ENCODE assay signal across 8 mouse cellular contexts in the genomic region with DNA sequence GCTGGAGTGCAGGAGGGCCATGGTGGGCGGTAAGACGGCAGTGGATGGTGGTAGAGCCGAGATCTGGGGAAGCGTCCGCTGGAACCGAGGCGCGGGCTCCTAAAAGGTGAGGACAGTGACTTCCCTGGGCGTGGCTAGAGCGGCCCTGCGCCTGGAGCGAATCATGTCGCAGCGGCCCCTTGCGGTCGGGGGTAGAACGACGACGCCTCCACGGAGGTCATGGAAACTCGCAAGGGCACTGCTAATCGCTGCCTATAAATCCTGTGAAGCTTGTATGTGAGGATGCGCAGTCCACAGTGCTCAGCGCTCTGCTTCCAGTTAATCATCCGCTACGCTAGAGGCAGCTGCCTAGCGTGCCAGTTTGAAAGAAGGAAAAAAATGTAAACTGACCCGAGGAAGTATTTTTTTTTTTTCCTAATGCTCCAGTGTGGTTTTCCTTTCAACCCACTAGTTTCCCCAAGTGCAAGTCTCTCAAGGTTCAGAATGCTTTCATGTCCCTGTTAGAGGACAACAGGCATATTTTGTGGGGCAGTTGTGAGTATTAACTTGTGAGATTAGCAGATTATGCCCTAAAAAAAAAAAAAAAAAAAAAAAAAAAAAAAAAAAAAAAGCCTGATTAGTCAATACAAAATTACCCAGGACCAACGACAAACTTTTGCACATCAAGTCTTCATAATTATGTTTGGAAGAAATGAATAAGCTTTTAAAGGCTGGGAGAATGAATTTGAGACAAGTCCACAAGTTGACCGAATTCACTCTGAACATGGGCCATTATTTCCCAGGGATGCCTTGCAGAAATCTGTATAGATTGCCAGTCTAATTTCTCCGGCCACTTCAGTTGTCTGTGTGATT. TPM values are rescaled to one million over a fixed set of nuclear protein-coding genes. Genes with fewer than 3 reads are reported as not detected.
DNase-seq lines count a peak whose midpoint lies in the region; ATAC-seq and TF ChIP-seq lines count a peak whose summit lies in the region.

Got2 (minus strand) TSS at position 263 of the 852 bp plus-strand sequence.

- DNase-seq in WW6 (ENCODE audit: low read depth, low spot score) = peak; percentile 96
- peak; percentile 88 to 95 for DNase-seq in cerebellum, postnatal 4 days (ENCODE audit: low spot score in 2 of 2)
- DNase-seq in gastrocnemius, adult 2 months = peak; percentile 93
- peak; percentile 96 for DNase-seq in hindbrain, postnatal 0 days (ENCODE audit: low spot score)
- DNase-seq in left cerebral cortex, adult 2 months (ENCODE audit: extremely low spot score in 1 of 2, low spot score in 2 of 2) = peak; percentile 89 to 92
- DNase-seq in right cerebral cortex, adult 2 months (ENCODE audit: low spot score in 2 of 2) = peak; percentile 87 to 90
- DNase-seq in urinary bladder, postnatal 14 days (ENCODE audit: low spot score) = peak; percentile 90

- H3K9ac ChIP-seq in hindbrain, postnatal 0 days (replicated peaks; ENCODE audit: low read length) = peak within 1 kb of the TSS; percentile 72

- peak; percentile 95 for TF ChIP-seq CTCF in gastrocnemius, adult 2 months (IDR thresholded peaks at IDR 0.05)
- peak; percentile 95 for TF ChIP-seq CTCF in hindbrain, postnatal 0 days (IDR thresholded peaks at IDR 0.05; ENCODE audit: low read depth)
- peak; percentile 85 for TF ChIP-seq CTCF in left cerebral cortex, adult 2 months (IDR thresholded peaks at IDR 0.05)

- peak within 1 kb of the TSS; percentile 98 for H3K27ac ChIP-seq in gastrocnemius, adult 2 months
- H3K27ac ChIP-seq in hindbrain, postnatal 0 days = peak within 1 kb of the TSS; percentile 83
- peak within 1 kb of the TSS; percentile 94 for H3K27ac ChIP-seq in left cerebral cortex, adult 2 months

- peak within 1 kb of the TSS; percentile 80 for H3K4me3 ChIP-seq in gastrocnemius, adult 2 months
- peak within 1 kb of the TSS; percentile 97 for H3K4me3 ChIP-seq in hindbrain, postnatal 0 days (ENCODE audit: low read length)
- peak within 1 kb of the TSS; percentile 89 for H3K4me3 ChIP-seq in left cerebral cortex, adult 2 months

- H3K9me3 ChIP-seq in hindbrain, postnatal 0 days (ENCODE audit: low read length) = no peaks in the 10 kb centered on the region

- no peaks in the 10 kb centered on the region for H3K36me3 ChIP-seq in hindbrain, postnatal 0 days (ENCODE audit: insufficient read depth, low read length)

- 8% methylated on average over 29 of the region's 31 CpGs for WGBS in hindbrain, postnatal 0 days

- H3K27me3 ChIP-seq in hindbrain, postnatal 0 days (ENCODE audit: insufficient read depth, low read length) = no peaks in the 10 kb centered on the region

- intact Hi-C loops in gastrocnemius, adult 2 months (cut with DNase I) = no loop called here
- intact Hi-C loops in left cerebral cortex, adult 2 months (cut with DNase I) = loop anchor here (2.0 kb wide), 2 partner anchors 36 to 82 kb away; partner anchors contain the start of genes Cnot1 and Slc38a7

- peak; percentile 91 for ATAC-seq in hindbrain, postnatal 0 days
- ATAC-seq in megakaryocyte, adult 5-6 weeks (ENCODE audit: poor library complexity, severe bottlenecking) = peak; percentile 92

- H3K4me2 ChIP-seq in hindbrain, postnatal 0 days (ENCODE audit: low read depth, low read length) = peak within 1 kb of the TSS; percentile 74

- H3K4me1 ChIP-seq in hindbrain, postnatal 0 days (ENCODE audit: insufficient read depth, low read length) = peaks cover 5% of the 10 kb centered on the region; the same call in 1 of the 2 replicates

RNA-seq across cellular contexts. Expression of gene Got2, which starts in this region (rescaled TPM):
- total RNA-seq in gastrocnemius, adult 2 months (2021) = 100 to 1,000 TPM; 342 to 564 TPM
- 243 and 251 TPM in 2 replicates for total RNA-seq in hindbrain, postnatal 0 days (2014; rRNA removed)
- polyA plus RNA-seq in hindbrain, postnatal 0 days (2015; fragmentation: Nextera tagmentation; extraction: Ambion mirVana) = 228 and 230 TPM in 2 replicates
- total RNA-seq in left cerebral cortex, adult 2 months (2021) = 100 to 1,000 TPM; 214 to 225 TPM
- total RNA-seq in megakaryocyte, adult 5-6 weeks (2015) = 80.2 and 81.2 TPM in 2 replicates
- 69.6 and 77.8 TPM in 2 replicates for total RNA-seq in megakaryocyte, adult 5-6 weeks (2017)

Comparison
In these comparisons a context has a peak if more than half of its experiments do, and no peak if none do; other contexts are left out.
1. Peak in every context shown above with its lines: DNase-seq, ATAC-seq, H3K4me3 ChIP-seq and H3K27ac ChIP-seq.